Mouse (Mus musculus) forebrain, embryonic 11.5 days (tissue): ENCODE measurements around the gene Rrp1b. TPM values are rescaled to one million over a fixed set of nuclear protein-coding genes. Genes with fewer than 3 reads are reported as not detected.
"Not testable (repeated sequence)": the region's sequence is repeated elsewhere in the genome, so short reads cannot be mapped to it uniquely, and the experiment has no call there.

ENCODE experiments used
- ATAC-seq: fragments of 200-750 bp; cut with Nextera tagmentation; replicated peaks from 2 replicates; pipeline ENCODE4 v1.8.0; 2017; ENCODE audit warnings: moderate TSS enrichment; ENCODE audit not compliant: low FRiP score
- DNase-seq: peaks from one replicate; pipeline ENCODE4 v3.0.0-alpha.2; 2017; ENCODE audit warnings: low spot score
- H3K27ac ChIP-seq: fragments of 300-500 bp; sonication (generic); 2 replicates; pipeline ENCODE4 v1.5.1; 2014; ENCODE audit warnings: low read depth, low read length
- H3K27me3 ChIP-seq: fragments of 300-500 bp; sonication (generic); 2 replicates; pipeline ENCODE4 v1.6.1; 2014; ENCODE audit warnings: mild to moderate bottlenecking, low read length, mixed read lengths; ENCODE audit not compliant: control insufficient read depth, insufficient read depth
- H3K36me3 ChIP-seq: fragments of 300-500 bp; sonication (generic); 2 replicates; pipeline ENCODE4 v1.6.1; 2014; ENCODE audit warnings: mild to moderate bottlenecking, low read length, moderate library complexity, mixed read lengths; ENCODE audit not compliant: control insufficient read depth, insufficient read depth
- H3K4me1 ChIP-seq: fragments of 300-500 bp; sonication (generic); replicated peaks from 2 replicates; pipeline ENCODE4 v1.6.1; 2014; ENCODE audit warnings: low read length, mixed read lengths; ENCODE audit not compliant: control insufficient read depth, insufficient read depth
- H3K4me2 ChIP-seq: fragments of 300-500 bp; sonication (generic); 2 replicates; pipeline ENCODE4 v1.6.1; 2014; ENCODE audit warnings: low read depth, mild to moderate bottlenecking, low read length, moderate library complexity, mixed read lengths; ENCODE audit not compliant: severe bottlenecking
- H3K4me3 ChIP-seq: fragments of 300-500 bp; sonication (generic); 2 replicates; pipeline ENCODE4 v1.5.1; 2014; ENCODE audit warnings: low read depth, low read length
- H3K9ac ChIP-seq: fragments of 300-500 bp; sonication (generic); 2 replicates; pipeline ENCODE4 v1.6.1; 2014; ENCODE audit warnings: low read length
- H3K9me3 ChIP-seq: fragments of 300-500 bp; sonication (generic); 2 replicates; pipeline ENCODE4 v1.6.1; 2016; ENCODE audit warnings: low read length, mixed read lengths; ENCODE audit not compliant: control insufficient read depth
- WGBS: fragments of 180-500 bp; shearing (Covaris S2); extraction: QIAGEN DNeasy Blood & Tissue Kit; methylation state at CpG from one replicate; pipeline ENCODE4 v1.1.7; 2014; 5-methylcytosine and 5-hydroxymethylcytosine counted together
- polyA plus RNA-seq: library from polyadenylated mRNA; unstranded; fragments of >200 nt; fragmentation: Nextera tagmentation; extraction: Ambion mirVana; gene quantifications from 2 replicates; pipeline ENCODE4 v1.2.1, GENCODE M21; 2014

Rrp1b gene
- polyA plus RNA-seq, 1 experiment from 2014 or later = 70.7 TPM

DNA sequence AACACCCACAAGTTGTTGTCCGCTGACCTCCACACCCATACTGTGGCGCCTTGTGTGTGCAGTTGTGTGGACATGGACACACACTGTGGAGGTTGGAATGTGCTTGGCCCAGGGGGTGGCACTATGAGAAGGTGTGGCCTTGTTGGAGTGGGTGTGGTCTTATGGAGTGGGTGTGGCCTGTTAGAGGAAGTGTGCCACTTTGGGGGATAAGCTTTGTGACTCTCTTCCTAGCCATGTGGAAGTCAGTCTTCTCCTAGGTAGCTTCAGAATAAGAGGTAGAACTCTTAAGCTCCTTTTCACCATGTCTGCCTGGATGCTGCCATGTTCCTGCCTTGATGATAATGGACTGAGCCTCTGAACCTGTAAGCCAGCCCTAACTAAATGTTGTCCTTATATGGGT, 51.2 kb downstream of the Rrp1b start:
- Histone ChIP-seq H3K4me2 (no peak overlapping the region), H3K4me3 (no peak overlapping the region), H3K9ac (no peak overlapping the region), H3K9me3 (no peaks in the 10 kb centered on the region), H3K4me1 (peaks cover 3% of the 10 kb centered on the region; the same call in 1 of the 2 replicates), H3K27ac (no peak overlapping the region), H3K27me3 (no peaks in the 10 kb centered on the region), H3K36me3 (no peaks in the 10 kb centered on the region)
- DNase-seq = no peak
- 95% methylated on average over 2 of the region's 2 CpGs for WGBS
- ATAC-seq = no peak

DNA sequence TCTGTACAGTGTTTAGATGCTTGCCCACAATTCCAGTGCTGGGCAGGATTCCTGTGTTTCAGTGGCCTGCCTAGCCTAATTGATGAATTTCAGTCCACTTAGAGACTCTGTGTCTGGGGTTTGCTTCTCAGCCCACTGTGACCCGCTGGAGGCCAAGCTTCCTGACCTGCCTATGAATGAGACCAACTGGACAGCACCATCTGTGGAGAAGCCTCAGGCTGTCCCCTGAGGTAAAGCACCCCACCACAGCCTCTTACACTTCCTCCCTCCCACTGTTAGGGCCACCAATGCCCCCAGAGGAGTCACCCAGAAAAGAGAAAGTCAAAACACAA, 55.1 kb downstream of the Rrp1b start:
- 30% methylated on average over 1 of the region's 1 CpGs for WGBS
- ATAC-seq (peak; percentile 55; the same call in 1 of the 2 replicates), DNase-seq (no peak)
- Histone ChIP-seq H3K27ac (no peak overlapping the region), H3K9me3 (peaks cover 2% of the 10 kb centered on the region; the same call in 1 of the 2 replicates), H3K4me2 (peak overlapping the region; percentile 52), H3K27me3 (no peaks in the 10 kb centered on the region), H3K36me3 (no peaks in the 10 kb centered on the region), H3K4me3 (peak overlapping the region; percentile 18), H3K4me1 (peaks cover 3% of the 10 kb centered on the region; the same call in 1 of the 2 replicates), H3K9ac (peak overlapping the region; percentile 44)

DNA sequence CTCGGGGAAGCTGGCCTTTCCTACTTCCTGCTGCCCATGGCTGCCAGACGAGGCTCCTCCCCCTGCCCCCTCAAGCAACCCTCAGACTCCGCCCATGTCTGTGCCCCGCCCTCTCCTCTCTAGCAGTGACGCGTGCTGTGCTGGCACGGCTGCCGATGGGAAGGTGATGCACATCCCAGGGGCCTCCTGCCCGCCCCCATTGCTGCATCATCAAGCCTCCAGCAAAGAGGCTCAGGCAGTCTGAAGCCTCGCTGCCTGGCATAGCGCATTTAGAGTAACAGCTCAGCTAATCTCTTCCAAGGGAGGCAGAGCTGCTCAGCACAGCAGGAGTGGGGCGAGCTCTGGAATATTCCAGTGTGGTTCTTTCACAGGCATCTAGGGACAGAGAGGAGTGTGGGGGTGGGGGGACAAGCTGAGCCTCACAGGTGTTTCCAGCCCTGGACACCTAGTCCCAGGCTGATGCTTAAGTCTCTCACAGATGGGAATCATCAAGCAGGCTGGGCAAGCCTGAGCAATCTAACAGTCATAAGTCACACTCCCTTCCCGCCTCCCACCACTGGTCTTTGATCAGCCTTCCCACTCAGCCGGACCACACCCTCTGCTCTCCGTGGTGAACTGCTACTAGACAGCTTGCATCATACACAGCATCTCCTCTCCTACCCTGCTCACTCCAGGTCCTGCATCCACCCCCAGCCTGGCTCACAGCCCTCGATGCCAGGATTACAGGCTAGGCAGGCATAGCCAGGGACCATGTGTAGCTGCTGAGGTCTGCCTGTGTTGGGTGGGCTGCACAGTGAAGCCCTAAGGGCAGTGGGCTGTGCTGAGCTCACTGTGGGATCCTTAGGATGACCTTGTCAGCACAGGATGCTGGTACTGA, 55.7 kb downstream of the Rrp1b start:
- H3K27me3 ChIP-seq, H3K4me1 ChIP-seq, H3K36me3 ChIP-seq, H3K27ac ChIP-seq, H3K9me3 ChIP-seq: not testable (repeated sequence)
- peak overlapping the region; percentile 52 for H3K4me2 ChIP-seq
- DNase-seq (peak; percentile 92), ATAC-seq (peak; percentile 91)
- WGBS = 12% methylated on average over 14 of the region's 16 CpGs
- peak overlapping the region; percentile 18 for H3K4me3 ChIP-seq
- H3K9ac ChIP-seq = peak overlapping the region; percentile 44

DNA sequence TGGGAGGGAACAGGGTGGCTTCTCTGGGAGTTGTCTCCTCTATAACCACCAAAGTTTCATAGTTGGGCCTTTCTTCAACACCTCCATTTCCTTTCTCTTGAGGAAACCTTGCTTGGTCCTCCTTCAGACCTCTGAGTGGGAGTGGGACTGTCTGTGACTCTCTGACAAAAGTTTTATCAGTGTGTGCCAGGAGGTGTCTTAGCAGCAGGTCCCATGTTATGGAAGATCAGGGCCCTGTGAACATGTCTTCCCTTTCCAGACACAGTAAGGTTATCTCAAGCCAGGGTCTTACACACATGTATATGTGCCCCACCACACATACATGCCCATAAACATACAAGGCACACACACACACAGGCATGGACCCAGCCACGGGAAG, 56.3 kb downstream of the Rrp1b start:
- H3K4me2 ChIP-seq = no peak overlapping the region
- H3K4me3 ChIP-seq = no peak overlapping the region
- DNase-seq = no peak

DNA sequence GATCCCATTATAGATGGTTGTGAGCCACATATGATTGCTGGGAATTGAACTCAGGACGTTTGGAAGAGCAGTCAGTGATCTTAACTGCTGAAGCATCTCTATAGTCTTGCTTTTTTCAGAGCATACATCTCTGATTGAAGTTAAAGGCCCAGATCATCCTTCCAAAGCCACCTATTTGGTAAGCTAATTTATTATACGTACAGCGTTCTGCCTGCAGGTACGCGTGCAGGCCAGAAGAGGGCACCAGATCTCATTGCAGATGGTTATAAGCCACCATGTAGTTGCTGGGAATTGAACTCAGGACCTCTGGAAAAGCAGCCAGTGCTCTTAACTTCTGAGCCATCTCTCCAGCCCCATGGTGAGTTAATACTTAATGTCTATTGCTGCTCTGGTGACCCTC, 57.0 kb downstream of the Rrp1b start:
- 85% methylated on average over 5 of the region's 5 CpGs for WGBS
- Histone ChIP-seq H3K9ac (no peak overlapping the region), H3K4me1 (peaks cover 3% of the 10 kb centered on the region; the same call in 1 of the 2 replicates), H3K27me3 (no peaks in the 10 kb centered on the region), H3K4me2 (no peak overlapping the region), H3K27ac (no peak overlapping the region), H3K4me3 (no peak overlapping the region), H3K36me3 (no peaks in the 10 kb centered on the region), H3K9me3 (peaks cover 2% of the 10 kb centered on the region; the same call in 1 of the 2 replicates)
- no peak for DNase-seq
- ATAC-seq = no peak

More for the DNA sequence above, 56.3 kb downstream of the Rrp1b start:
- Histone ChIP-seq H3K9me3 (peaks cover 2% of the 10 kb centered on the region; the same call in 1 of the 2 replicates), H3K36me3 (no peaks in the 10 kb centered on the region), H3K9ac (no peak overlapping the region), H3K4me1 (peaks cover 3% of the 10 kb centered on the region; the same call in 1 of the 2 replicates), H3K27ac (no peak overlapping the region), H3K27me3 (no peaks in the 10 kb centered on the region)
- ATAC-seq = no peak
- WGBS = 90% methylated on average over 1 of the region's 1 CpGs

DNA sequence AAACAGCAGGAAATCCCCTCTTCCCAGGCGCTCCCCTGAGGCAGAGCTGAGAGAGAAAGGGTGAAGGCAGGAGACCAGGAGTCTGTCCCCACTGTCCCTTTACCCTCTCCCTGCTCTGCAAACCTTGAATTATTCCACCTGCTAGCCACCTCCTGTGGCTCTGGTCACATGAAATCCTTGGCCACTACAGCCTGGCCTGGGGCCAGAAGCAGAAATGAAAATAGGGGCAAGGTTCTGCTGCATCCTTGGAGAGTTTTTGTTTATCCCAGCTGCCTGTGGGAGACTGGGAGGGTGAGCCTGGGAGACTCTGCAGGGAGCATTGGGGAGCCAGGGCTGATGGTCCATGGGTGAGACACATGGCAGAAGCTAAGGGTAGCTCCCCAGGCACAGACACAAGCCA, 61.8 kb downstream of the Rrp1b start:
- H3K9ac ChIP-seq = no peak overlapping the region
- no peak overlapping the region for H3K4me3 ChIP-seq
- DNase-seq (no peak), ATAC-seq (no peak)
- peaks cover 5% of the 10 kb centered on the region; the same call in 1 of the 2 replicates for H3K4me1 ChIP-seq
- WGBS = 80% methylated on average over 1 of the region's 1 CpGs
- H3K4me2 ChIP-seq = no peak overlapping the region
- H3K9me3 ChIP-seq = peaks cover 2% of the 10 kb centered on the region; the same call in 1 of the 2 replicates
- H3K27me3 ChIP-seq = peaks cover 2% of the 10 kb centered on the region; the same call in 1 of the 2 replicates
- no peak overlapping the region for H3K27ac ChIP-seq
- H3K36me3 ChIP-seq = no peaks in the 10 kb centered on the region

DNA sequence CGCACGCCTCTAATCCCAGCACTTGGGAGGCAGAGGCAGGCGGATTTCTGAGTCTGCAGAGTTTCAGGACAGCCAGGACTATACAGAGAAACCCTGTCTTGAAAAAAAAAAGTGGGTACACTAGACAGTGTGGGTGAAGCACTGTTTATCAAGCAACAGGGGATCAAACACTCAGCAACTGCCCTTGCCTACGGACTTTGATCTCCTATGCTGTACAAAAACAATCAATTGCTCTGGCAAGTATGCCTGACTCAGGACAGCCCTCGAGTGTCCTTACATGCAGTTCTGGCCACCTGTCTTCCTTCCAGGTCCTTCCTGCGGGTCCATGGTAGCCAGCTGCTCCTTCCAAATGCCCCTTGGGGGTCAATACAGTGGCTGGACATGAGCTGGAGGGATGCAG, 63.0 kb downstream of the Rrp1b start:
- H3K4me2 ChIP-seq, H3K36me3 ChIP-seq, H3K4me1 ChIP-seq, H3K4me3 ChIP-seq, H3K27me3 ChIP-seq, H3K27ac ChIP-seq, ATAC-seq, DNase-seq, H3K9ac ChIP-seq, H3K9me3 ChIP-seq: not testable (repeated sequence)
- 84% methylated on average over 6 of the region's 6 CpGs for whole genome bisulfite sequencing

DNA sequence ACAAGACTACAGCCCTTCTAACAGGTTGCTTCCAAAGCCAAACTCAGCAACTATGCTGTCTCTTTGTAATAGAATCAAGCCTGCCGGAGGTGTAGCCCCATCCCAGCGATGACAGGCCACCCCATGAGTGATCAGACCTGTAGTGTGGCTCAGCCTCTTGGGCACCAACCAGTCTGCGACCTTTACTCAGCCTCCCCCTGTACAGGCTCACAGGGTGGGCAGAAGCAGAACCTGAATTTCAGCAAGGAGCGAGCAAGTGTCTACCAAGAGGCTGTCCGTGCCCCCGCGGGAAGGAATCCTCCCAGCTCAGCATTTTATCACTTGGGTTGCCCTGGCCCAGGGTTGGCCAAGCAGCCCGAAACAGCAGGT, 63.7 kb downstream of the Rrp1b start:
- Histone ChIP-seq H3K36me3 (no peaks in the 10 kb centered on the region), H3K4me2 (peak overlapping the region; percentile 65), H3K9ac (peak overlapping the region; percentile 60), H3K9me3 (no peaks in the 10 kb centered on the region), H3K27me3 (peaks cover 2% of the 10 kb centered on the region; the same call in 1 of the 2 replicates), H3K4me1 (peaks cover 5% of the 10 kb centered on the region; the same call in 1 of the 2 replicates), H3K27ac (no peak overlapping the region), H3K4me3 (peak overlapping the region; percentile 36)
- ATAC-seq (no peak), DNase-seq (no peak)
- WGBS = 29% methylated on average over 8 of the region's 8 CpGs
